Mouse (Mus musculus): ENCODE measurements around the gene Vipr2.

- TF ChIP-seq GATA1 (IDR thresholded peaks at IDR 0.05; ENCODE audit: borderline replicate concordance, low read length), result no peak
- TF ChIP-seq GATA2 (IDR thresholded peaks at IDR 0.05; ENCODE audit: borderline replicate concordance, low read depth, low read length), result no peak
- TF ChIP-seq CTCF (IDR thresholded peaks at IDR 0.05; ENCODE audit: low read depth, low read length), result no peak
Observed at GRCm38 (mm10) chr12:116140605-116141004, 63.1 kb downstream of the Vipr2 start.

Measured in G1E (cell line).